Mouse (Mus musculus): Measurements from ENCODE around the gene Vav2. TPM values are rescaled to one million over a fixed set of nuclear protein-coding genes. Genes with fewer than 3 reads are reported as not detected.

Gene Vav2
- total RNA-seq, 2 experiments from 2014 or later: 30.9 to 34.5 TPM

GRCm38 (mm10) chr2:27411688-27412174, 15.1 kb downstream of the Vav2 start:
- no peak for DNase-seq (ENCODE audit: low spot score in 2 of 2)

DNA sequence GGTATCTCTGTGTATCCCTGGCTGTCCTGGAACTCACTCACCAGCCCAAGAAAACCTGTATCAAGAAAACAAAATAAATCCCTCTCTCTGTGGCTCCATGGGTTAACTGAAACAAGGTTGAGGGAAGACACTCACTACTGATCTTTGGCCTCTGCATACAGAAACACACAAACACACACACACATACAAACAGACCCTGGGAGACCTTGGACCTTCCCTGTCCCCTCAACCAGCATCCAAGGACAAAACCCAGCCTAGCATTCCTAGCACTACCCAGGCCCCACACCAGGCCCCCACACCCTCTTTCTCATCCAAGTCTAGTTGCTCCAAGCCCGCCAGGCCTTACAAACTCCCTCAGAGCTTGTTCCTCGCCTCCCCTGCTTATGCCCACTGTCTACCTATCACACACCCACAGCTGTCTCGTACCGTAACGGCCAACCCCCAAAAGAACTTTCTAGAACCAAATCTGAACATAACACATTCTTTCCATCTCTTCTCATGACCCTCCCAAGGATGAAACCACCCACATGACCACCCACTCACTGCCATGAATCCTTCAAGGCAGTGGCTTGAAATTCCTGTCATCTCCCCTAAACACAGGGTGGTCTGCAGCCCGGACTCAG, 16.2 kb downstream of the Vav2 start:
- no peak for DNase-seq (ENCODE audit: low spot score in 2 of 2)

- no peak for DNase-seq (ENCODE audit: low spot score in 2 of 2)
These were observed 18.6 kb downstream of the Vav2 start for GRCm38 (mm10) chr2:27408194-27408593.

DNA sequence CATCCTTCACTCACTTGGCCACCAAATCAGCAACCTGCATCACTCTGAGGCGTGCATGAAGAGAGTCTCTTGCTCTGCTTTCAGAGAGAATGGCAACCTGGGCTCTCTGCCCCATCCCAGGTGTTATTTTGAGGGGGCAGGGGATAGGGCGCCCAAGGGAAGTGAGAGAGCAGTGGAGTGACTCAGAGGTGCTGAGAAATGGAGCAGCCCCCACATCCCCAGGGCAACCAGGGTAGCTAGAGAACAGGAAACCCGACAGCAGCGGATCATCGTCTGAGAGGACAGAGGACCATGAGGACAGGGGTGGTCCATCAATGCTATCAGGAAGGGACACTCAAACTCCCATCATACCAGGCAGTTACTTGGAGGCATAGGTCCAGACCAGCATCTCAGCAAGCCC, 19.9 kb downstream of the Vav2 start:
- DNase-seq (ENCODE audit: low spot score in 2 of 2): no peak

DNA sequence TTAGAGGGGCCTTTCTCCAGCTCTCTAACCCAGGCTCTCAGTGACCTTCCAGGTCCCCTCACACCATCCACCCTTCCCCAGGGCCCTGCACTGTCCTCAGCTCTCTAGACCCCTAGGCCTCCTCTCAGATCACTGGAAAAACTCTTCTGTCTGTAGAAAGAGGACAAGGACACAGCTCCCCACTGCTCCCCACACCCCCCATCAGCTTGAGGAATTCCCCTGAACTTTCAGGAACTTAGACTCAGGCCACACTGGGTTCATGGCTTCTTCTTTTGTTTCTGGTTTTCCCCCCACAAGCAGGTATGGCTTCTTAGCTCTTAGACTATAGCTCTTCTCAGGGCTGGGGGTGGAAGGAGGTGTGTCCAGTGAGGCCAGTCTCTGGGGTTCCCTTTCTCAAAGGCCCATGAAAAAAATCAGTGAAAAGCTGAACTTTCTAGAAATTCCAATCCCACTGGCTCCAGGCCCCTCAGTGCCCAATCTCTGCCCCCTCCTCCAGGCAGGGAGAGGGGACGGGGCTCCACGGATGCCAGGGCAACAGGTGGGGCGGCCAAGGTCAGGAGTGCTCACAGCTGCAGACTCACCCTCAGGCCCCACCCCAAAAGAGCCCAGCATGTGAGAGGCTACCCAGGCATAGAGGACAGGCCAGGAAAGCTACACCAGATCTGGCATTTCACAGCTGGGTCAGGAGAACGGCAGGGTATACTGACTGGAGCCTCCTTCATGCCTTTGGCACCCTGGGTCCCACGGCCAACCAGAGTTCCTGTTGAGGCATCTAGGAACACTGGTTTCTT, 21.5 kb downstream of the Vav2 start:
- no peak for DNase-seq (ENCODE audit: low spot score in 2 of 2)

- no peak for DNase-seq (ENCODE audit: low spot score in 2 of 2)
These were observed 22.3 kb downstream of the Vav2 start for GRCm38 (mm10) chr2:27404375-27405093.

DNA sequence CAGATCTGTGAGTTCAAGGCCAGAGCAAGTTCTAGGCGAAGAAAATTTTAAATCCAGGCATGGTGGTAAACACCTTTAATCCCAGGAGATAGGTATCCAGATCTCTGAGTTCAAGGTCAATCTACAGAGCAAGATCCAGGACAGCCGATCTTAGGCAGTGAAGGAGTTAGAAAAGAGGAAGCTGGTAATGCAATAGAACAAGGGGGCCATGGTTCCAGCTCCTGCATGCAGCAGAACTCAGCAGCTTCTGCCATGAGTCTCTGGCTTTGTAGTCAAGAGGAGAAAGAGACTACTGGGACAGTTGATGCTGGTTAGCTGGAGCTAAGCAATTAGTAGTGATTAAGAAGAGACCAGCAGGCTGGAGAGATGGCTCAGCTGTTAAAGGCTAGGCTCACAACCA, 25.3 kb downstream of the Vav2 start:
- DNase-seq (ENCODE audit: low spot score in 2 of 2): no peak

GRCm38 (mm10) chr2:27400083-27400482, 26.8 kb downstream of the Vav2 start:
- DNase-seq (ENCODE audit: low spot score in 2 of 2): no peak

DNA sequence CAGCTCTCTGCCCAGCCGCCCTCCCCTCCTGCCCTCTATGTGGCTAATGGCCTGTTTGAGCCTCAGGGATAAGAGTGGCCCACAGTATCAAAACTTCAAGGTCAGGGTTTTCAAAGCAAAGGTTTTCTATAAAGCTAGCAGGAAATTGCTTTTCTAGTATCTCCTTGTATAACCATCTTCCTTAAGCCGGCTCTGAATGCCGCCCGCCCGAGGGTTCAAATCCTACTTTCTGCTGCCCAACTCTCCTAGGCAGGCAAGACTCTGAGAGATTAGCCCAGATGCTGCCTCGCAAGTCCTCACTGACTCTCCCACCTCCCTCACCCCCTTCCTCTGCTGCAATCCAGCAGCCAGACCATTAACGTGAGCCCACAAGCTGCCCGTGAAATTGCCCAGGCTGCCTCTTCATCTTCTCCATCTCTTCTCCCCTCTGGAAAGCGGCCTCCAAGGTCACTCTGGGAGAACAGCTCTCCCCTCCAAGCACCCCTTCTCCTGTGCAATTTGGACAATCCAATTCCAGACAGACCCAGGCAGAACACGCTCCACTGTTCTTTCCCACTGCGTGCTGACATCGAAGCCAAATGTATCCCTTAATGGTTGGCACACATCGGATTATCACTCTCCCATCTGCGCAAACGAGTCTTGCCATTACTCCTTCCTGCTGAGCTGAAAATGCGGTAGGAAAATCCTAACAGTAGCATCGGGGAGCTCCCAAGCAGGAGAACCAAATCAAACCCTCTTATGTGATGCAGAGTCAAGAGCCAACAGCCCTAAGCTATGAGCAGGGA, 30.0 kb downstream of the Vav2 start:
- no peak for DNase-seq (ENCODE audit: low spot score in 2 of 2)

GRCm38 (mm10) chr2:27394158-27394832, 32.5 kb downstream of the Vav2 start:
- DNase-seq (ENCODE audit: low spot score in 2 of 2): no peak

DNA sequence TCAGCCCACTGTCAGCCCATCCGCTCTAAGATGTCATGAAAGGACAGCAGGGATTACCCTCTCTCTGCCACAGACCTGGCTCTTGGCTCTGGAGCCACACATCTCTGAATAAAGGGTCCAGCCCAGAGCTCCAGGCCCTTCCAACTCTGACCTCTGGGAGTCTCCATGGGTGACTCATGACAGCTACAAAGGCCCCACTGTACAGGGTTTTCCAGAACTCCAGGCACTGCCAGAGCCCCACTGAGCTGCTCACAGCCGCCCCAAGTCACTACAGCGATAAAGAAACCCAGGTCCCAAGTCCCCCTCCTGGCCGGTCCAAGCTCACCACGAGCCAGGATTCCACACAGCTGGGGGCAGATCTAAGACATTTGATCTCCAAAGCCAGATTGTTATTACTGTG, 34.6 kb downstream of the Vav2 start:
- no peak for DNase-seq (ENCODE audit: low spot score in 2 of 2)

- no peak for DNase-seq (ENCODE audit: low spot score in 2 of 2)
These were observed 36.1 kb downstream of the Vav2 start for GRCm38 (mm10) chr2:27390775-27391174.

DNA sequence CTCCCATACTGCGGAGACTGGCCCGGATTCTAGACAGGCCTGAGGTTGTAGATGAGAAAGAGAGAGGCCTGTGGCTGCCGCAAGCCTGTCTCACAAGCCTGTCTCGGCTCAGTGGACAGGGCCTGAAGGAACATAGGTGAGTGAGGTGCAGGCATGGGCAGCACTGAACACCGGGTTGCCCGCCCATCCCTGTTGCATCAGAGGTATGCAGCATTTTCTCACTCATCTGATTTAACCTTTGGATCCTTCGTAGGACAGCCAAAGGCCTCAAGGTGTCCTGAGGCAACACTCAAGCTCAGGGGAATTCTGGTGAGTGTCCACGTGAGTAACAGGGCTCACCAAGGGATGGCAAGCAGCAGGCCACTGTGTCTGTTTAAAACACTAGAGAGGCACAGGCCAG, 36.5 kb downstream of the Vav2 start:
- DNase-seq (ENCODE audit: low spot score in 2 of 2): no peak

DNA sequence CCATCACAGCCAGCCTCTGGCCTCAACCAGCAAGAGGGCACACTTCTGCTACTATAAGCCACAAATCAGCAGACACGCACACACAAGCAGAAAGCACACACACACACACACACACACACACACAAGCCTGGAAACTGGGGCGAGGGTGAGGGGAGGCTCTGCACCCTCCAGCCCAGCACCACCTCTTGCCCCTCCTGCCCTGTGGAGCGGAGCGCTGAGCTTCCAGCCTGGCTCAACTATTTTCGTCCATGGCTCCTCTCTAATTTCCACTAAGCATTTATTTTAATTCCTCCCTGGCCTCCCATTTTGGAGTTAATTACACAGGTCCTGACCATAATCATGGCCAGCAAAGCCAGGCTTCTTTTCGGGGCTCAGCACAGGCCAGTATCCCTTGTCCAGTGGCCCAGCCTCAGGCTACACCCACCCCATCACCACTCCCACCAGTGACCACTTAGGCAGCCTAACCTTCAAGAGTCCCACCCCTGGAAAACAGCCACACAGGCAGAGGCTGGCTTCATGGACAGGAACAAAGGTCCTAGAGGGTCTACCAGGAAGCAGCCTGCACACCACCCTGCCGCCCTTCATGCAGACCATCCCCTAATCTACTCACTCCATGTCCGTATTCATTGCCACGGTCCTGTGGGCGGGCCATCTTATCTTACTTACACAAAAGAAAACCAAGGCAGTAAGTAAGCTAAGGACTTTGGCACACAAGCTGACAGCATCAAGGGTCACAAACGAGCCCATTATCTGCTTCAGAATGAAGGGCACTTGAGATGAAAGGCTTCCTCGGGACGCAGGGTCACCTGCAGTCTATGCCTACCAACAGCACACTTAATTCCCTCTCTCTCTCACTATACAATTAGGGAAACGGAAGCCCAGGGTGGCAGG, 37.3 kb downstream of the Vav2 start:
- DNase-seq (ENCODE audit: low spot score in 2 of 2): no peak

DNA sequence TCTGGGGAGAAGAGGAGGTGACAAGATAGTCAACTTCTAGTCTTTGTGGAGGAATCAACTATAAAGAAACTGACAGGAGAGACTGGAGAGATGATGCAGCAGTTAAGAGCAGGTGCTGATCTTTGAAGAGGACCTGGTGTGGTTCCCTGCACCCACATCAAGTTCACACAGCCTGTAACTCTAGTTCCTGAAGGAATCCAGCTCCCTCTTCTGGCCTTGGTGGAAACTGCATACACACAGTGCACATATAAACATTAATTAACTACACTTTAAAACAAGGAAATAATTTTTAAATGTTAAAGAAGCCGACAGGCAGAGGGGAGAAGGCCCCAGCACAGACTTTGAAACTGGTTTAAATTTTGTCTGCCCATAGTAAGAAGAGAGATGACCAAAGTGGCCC, 39.6 kb downstream of the Vav2 start:
- DNase-seq (ENCODE audit: low spot score in 2 of 2): no peak

DNA sequence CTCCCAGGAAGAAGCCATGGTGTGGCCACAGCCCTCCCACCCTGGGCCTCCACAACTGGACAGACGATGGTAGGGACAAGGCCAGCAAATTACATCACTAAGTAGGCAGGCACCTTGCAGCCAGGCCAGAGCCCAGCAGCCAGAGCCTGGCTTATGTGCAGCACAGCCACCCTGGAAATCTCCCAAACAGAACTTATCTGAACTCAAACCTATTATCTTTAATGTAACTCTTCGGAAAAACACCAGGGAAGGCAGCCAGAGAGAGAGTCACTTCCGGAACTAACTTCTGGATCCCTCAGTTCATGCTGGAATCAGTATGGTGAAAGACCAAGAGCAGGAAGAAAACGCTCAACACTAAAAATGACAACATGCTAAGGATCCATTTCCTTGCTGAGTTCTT, 45.1 kb downstream of the Vav2 start:
- no peak for DNase-seq (ENCODE audit: low spot score in 2 of 2)

GRCm38 (mm10) chr2:27381254-27381653, 45.6 kb downstream of the Vav2 start:
- no peak for DNase-seq (ENCODE audit: low spot score in 2 of 2)

- DNase-seq (ENCODE audit: low spot score in 2 of 2): no peak
These were observed 49.0 kb downstream of the Vav2 start for GRCm38 (mm10) chr2:27377876-27378275.

DNA sequence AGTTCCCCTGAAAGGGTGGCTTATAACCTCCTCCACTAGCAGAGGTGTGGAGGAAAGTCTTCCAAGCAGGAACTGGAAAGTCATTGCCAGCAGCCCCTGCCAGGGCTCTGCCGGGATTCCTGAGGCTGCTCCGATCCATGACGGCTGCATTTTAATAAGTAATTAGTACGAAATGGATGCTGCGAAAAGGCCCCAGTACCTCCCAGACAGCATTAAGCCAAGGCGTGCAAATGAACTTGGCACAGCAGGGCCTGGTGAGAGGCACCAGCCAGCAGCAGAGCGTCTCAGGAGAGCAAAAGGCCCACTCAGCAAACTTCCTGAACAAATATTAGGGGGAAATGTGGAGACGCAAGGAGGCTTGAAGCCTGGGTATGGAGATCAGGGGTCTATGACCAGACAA, 49.7 kb downstream of the Vav2 start:
- DNase-seq (ENCODE audit: low spot score in 2 of 2): no peak

GRCm38 (mm10) chr2:27375141-27375540, 51.7 kb downstream of the Vav2 start:
- DNase-seq (ENCODE audit: low spot score in 2 of 2): no peak

All from adrenal gland, postnatal 4 days (tissue).